Mouse (Mus musculus) megakaryocyte, embryonic 14.5 days (primary cell): ENCODE measurements around the gene Rft1.

ENCODE experiments used
- FLI1 ChIP-seq: IDR thresholded peaks from 2 replicates; pipeline ENCODE4 v1.6.1; 2012; ENCODE audit warnings: low read length, inconsistent platforms, mixed read lengths
- GATA1 ChIP-seq: IDR thresholded peaks from 3 replicates; pipeline ENCODE4 v1.6.1; 2012; ENCODE audit warnings: mixed read lengths, low read length, inconsistent platforms, borderline replicate concordance

GRCm38 (mm10) chr14:30674947-30675346 lies 20.8 kb downstream of the Rft1 start:
- TF ChIP-seq GATA1 = peak; percentile 59; the same call in 1 of the 3 replicates
- TF ChIP-seq FLI1 = no peak
